Mouse (Mus musculus): ENCODE results near the gene Zp2.

- TF ChIP-seq CTCF (IDR thresholded peaks at IDR 0.05; ENCODE audit: low read depth, low read length) (no peak), POLR2A (IDR thresholded peaks at IDR 0.05; ENCODE audit: extremely low read depth, insufficient read depth, low read length) (no peak)
These were observed 35.4 kb downstream of the Zp2 start for GRCm38 (mm10) chr7:120109676-120110075.

Measured in liver, adult 2 months (tissue).